In the genomic region with DNA sequence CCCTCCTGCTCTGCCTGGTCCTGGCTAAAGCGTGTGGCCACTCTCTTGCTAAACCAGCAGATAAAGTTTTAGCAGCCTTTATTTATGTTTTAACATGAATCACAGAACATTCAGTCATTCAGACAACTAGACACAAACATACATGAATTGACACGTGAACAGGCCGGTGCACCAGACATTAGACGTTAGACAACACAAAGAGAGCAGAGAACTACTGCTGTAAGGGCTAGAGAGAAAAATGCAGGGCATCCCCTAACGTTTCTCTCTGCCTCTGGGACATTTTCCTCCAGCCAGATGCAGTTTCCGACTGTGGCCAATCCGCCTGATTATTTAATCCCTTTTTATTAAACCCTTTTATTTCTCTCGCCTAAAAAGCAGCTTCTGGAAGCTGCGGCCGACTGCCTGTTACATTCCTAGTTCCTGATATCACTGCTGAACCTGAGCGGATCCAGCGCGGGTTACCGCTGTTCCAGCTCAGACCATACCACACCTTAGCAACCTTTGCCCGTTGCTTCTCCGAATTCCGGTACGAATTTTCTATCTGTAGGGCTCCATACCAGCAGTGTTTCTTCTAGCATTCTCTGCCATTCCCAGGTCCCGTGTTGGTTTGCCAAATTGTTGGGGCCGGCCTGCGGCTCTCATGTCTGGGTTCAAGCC, we compare ENCODE assay signal across 10 mouse cellular contexts. TPM values are rescaled to one million over a fixed set of nuclear protein-coding genes. Genes with fewer than 3 reads are reported as not detected.
DNase-seq lines count a peak whose midpoint lies in the region; ATAC-seq and TF ChIP-seq lines count a peak whose summit lies in the region.
"Had no signal": no experiment of that assay in that cellular context is flagged by ENCODE, and none has a peak within 500 bp of the region (broad histone marks: within the 10 kb centered on the region; RNA-seq: fewer than 3 reads in every experiment).

No protein-coding gene starts in this region.

- no peak overlapping the region for H3K4me3 ChIP-seq in lung, adult 2 months (replicated peaks; ENCODE audit: extremely low read depth, low read depth, low read length)
- no peak overlapping the region for H3K4me3 ChIP-seq in hindbrain, postnatal 0 days (ENCODE audit: low read length)
- peak overlapping the region; percentile 14; the same call in 1 of the 2 replicates for H3K4me3 ChIP-seq in limb, embryonic 13.5 days
- no peak overlapping the region for H3K4me3 ChIP-seq in neural tube, embryonic 15.5 days (replicated peaks)

- TF ChIP-seq POLR2A in lung, adult 2 months (IDR thresholded peaks at IDR 0.05; ENCODE audit: borderline replicate concordance, extremely low read depth, low read depth, low read length): no peak

- H3K27me3 ChIP-seq in hindbrain, postnatal 0 days (ENCODE audit: insufficient read depth, low read length): no peaks in the 10 kb centered on the region
- H3K27me3 ChIP-seq in limb, embryonic 13.5 days: 0 out of 2 replicates have a peak, but pooled peaks cover 5% of the 10 kb centered on the region
- no peaks in the 10 kb centered on the region for H3K27me3 ChIP-seq in neural tube, embryonic 15.5 days (replicated peaks)

- peak; percentile 7 for DNase-seq in lung, adult 2 months
- DNase-seq in lung, adult 18-20 months: no peak
- DNase-seq in hindbrain, postnatal 0 days (ENCODE audit: low spot score): no peak
- no peak for DNase-seq in gastrocnemius, adult 8-10 months (ENCODE audit: low spot score in 2 of 2)
- DNase-seq in adrenal gland, adult 18-20 months (ENCODE audit: low spot score in 2 of 2): no peak
- no peak for DNase-seq in MN1 (ENCODE audit: low spot score)
- DNase-seq: cerebellum, postnatal 36 days; right cerebral cortex, postnatal 14 days had no signal

- H3K9me3 ChIP-seq in hindbrain, postnatal 0 days (ENCODE audit: low read length): no peaks in the 10 kb centered on the region
- no peaks in the 10 kb centered on the region for H3K9me3 ChIP-seq in limb, embryonic 13.5 days
- H3K9me3 ChIP-seq in neural tube, embryonic 15.5 days (replicated peaks): no peaks in the 10 kb centered on the region

- H3K36me3 ChIP-seq in hindbrain, postnatal 0 days (ENCODE audit: insufficient read depth, low read length): no peaks in the 10 kb centered on the region
- H3K36me3 ChIP-seq in limb, embryonic 13.5 days: no peaks in the 10 kb centered on the region
- H3K36me3 ChIP-seq in neural tube, embryonic 15.5 days: no peaks in the 10 kb centered on the region

- H3K4me2 ChIP-seq in hindbrain, postnatal 0 days (ENCODE audit: low read depth, low read length): 0 out of 2 replicates have a peak overlapping the region, but pooled peaks have one; percentile 10
- H3K4me2 ChIP-seq in limb, embryonic 13.5 days (replicated peaks): peak overlapping the region; percentile 51
- peak overlapping the region; percentile 34 for H3K4me2 ChIP-seq in neural tube, embryonic 15.5 days

- 26% methylated on average over 21 of the region's 21 CpGs for WGBS in lung, adult 2 months
- 25% methylated on average over 21 of the region's 21 CpGs for WGBS in hindbrain, postnatal 0 days
- WGBS in limb, embryonic 13.5 days: 11% methylated on average over 21 of the region's 21 CpGs
- WGBS in neural tube, embryonic 15.5 days: 23% methylated on average over 21 of the region's 21 CpGs

- TF ChIP-seq CTCF in lung, adult 2 months (IDR thresholded peaks at IDR 0.05; ENCODE audit: insufficient read depth, low read length): no peak
- TF ChIP-seq CTCF in hindbrain, postnatal 0 days (IDR thresholded peaks at IDR 0.05; ENCODE audit: low read depth): no peak

- no peak overlapping the region for H3K9ac ChIP-seq in hindbrain, postnatal 0 days (replicated peaks; ENCODE audit: low read length)
- 0 out of 2 replicates have a peak overlapping the region, but pooled peaks have one; percentile 31 for H3K9ac ChIP-seq in limb, embryonic 13.5 days
- no peak overlapping the region; the same call in 1 of the 2 replicates for H3K9ac ChIP-seq in neural tube, embryonic 15.5 days (replicated peaks)

- no peaks in the 10 kb centered on the region for H3K4me1 ChIP-seq in lung, adult 2 months (ENCODE audit: control insufficient read depth, insufficient read depth, low read length)
- H3K4me1 ChIP-seq in hindbrain, postnatal 0 days (ENCODE audit: insufficient read depth, low read length): no peaks in the 10 kb centered on the region
- H3K4me1 ChIP-seq in limb, embryonic 13.5 days: peaks cover 19% of the 10 kb centered on the region
- peaks cover 8% of the 10 kb centered on the region for H3K4me1 ChIP-seq in neural tube, embryonic 15.5 days

- ATAC-seq in hindbrain, postnatal 0 days: no peak
- ATAC-seq in limb, embryonic 13.5 days (ENCODE audit: low FRiP score, low read depth): no peak
- ATAC-seq in neural tube, embryonic 15.5 days (ENCODE audit: low FRiP score): no peak

- no peak overlapping the region for H3K27ac ChIP-seq in hindbrain, postnatal 0 days
- H3K27ac ChIP-seq in limb, embryonic 13.5 days: no peak overlapping the region
- H3K27ac ChIP-seq in neural tube, embryonic 15.5 days (replicated peaks): no peak overlapping the region

RNA-seq across cellular contexts. Expression of a gene that starts 6.5 kb away (rescaled TPM):
- 0.29 TPM in 1 of 2 replicates, not detected in the other for polyA plus RNA-seq in lung, adult 2 months (2012; rRNA removed)
- total RNA-seq in hindbrain, postnatal 0 days (2014; rRNA removed): not detected in 2 replicates
- not detected in 2 replicates for polyA plus RNA-seq in hindbrain, postnatal 0 days (2015; fragmentation: Nextera tagmentation; extraction: Ambion mirVana)
- polyA plus RNA-seq in limb, embryonic 13.5 days (2015; fragmentation: Nextera tagmentation; extraction: Ambion mirVana): 0.10 TPM in 1 of 2 replicates, not detected in the other
- 0.13 TPM in 1 of 2 replicates, not detected in the other for polyA plus RNA-seq in neural tube, embryonic 15.5 days (2015; fragmentation: Nextera tagmentation; extraction: Ambion mirVana)
- not detected for total RNA-seq in gastrocnemius, adult 8-10 months (2022)
- 1 to 10 TPM; 1.1 TPM for total RNA-seq in adrenal gland, adult 18-20 months (2021)

RNA-seq across cellular contexts. Expression of a gene that starts 26.1 kb away (rescaled TPM):
- 0.06 TPM in 1 of 2 replicates, not detected in the other for polyA plus RNA-seq in lung, adult 2 months (2012; rRNA removed)
- total RNA-seq in hindbrain, postnatal 0 days (2014; rRNA removed): not detected in 2 replicates
- not detected in 2 replicates for polyA plus RNA-seq in hindbrain, postnatal 0 days (2015; fragmentation: Nextera tagmentation; extraction: Ambion mirVana)
- polyA plus RNA-seq in limb, embryonic 13.5 days (2015; fragmentation: Nextera tagmentation; extraction: Ambion mirVana): 0.11 TPM in 1 of 2 replicates, not detected in the other
- polyA plus RNA-seq in neural tube, embryonic 15.5 days (2015; fragmentation: Nextera tagmentation; extraction: Ambion mirVana): not detected in 2 replicates
- under 1 TPM in 1 of 4 experiments, not detected in 3; 0.24 TPM for total RNA-seq in gastrocnemius, adult 8-10 months (2022)
- under 1 TPM in 1 of 2 experiments, not detected in 1; 0.30 TPM for total RNA-seq in adrenal gland, adult 18-20 months (2021)

RNA-seq across cellular contexts. Expression of a gene that starts 40.7 kb away (rescaled TPM):
- 2.3 and 4.5 TPM in 2 replicates for polyA plus RNA-seq in lung, adult 2 months (2012; rRNA removed)
- total RNA-seq in hindbrain, postnatal 0 days (2014; rRNA removed): 22.9 and 27.3 TPM in 2 replicates
- polyA plus RNA-seq in hindbrain, postnatal 0 days (2015; fragmentation: Nextera tagmentation; extraction: Ambion mirVana): 67.0 and 68.0 TPM in 2 replicates
- polyA plus RNA-seq in limb, embryonic 13.5 days (2015; fragmentation: Nextera tagmentation; extraction: Ambion mirVana): 87.0 and 87.1 TPM in 2 replicates
- polyA plus RNA-seq in neural tube, embryonic 15.5 days (2015; fragmentation: Nextera tagmentation; extraction: Ambion mirVana): 75.7 and 78.1 TPM in 2 replicates
- total RNA-seq in gastrocnemius, adult 8-10 months (2022): 10 to 100 TPM; 27.9 to 31.9 (median 31.3) TPM
- 10 to 100 TPM; 43.7 to 53.0 TPM for total RNA-seq in adrenal gland, adult 18-20 months (2021)

RNA-seq across cellular contexts. Expression of a gene that starts 40.7 kb away (rescaled TPM):
- polyA plus RNA-seq in lung, adult 2 months (2012; rRNA removed): 1.0 and 1.1 TPM in 2 replicates
- total RNA-seq in hindbrain, postnatal 0 days (2014; rRNA removed): 5.1 and 5.2 TPM in 2 replicates
- polyA plus RNA-seq in hindbrain, postnatal 0 days (2015; fragmentation: Nextera tagmentation; extraction: Ambion mirVana): 5.1 and 5.4 TPM in 2 replicates
- polyA plus RNA-seq in limb, embryonic 13.5 days (2015; fragmentation: Nextera tagmentation; extraction: Ambion mirVana): 11.7 and 14.0 TPM in 2 replicates
- 10.2 and 10.5 TPM in 2 replicates for polyA plus RNA-seq in neural tube, embryonic 15.5 days (2015; fragmentation: Nextera tagmentation; extraction: Ambion mirVana)
- 1 to 10 TPM; 2.8 to 4.0 (median 3.2) TPM for total RNA-seq in gastrocnemius, adult 8-10 months (2022)
- 1 to 10 TPM; 6.9 TPM for total RNA-seq in adrenal gland, adult 18-20 months (2021)

Comparison
In these comparisons a context has a peak if more than half of its experiments do, and no peak if none do; other contexts are left out.
1. RNA of a gene that starts 40.7 kb away (polyA plus RNA-seq): 87.0 to 87.1 TPM in limb, embryonic 13.5 days, 75.7 to 78.1 TPM in neural tube, embryonic 15.5 days and 67.0 to 68.0 TPM in hindbrain, postnatal 0 days; 2.3 to 4.5 TPM in lung, adult 2 months; every median in the first group is over 10 times any median in the second.
2. Peak in every context shown above with its lines, with median percentiles within 50 percentile points of each other: H3K4me2 ChIP-seq.